Mouse (Mus musculus): ENCODE measurements around the gene Disp2. TPM values are rescaled to one million over a fixed set of nuclear protein-coding genes. Genes with fewer than 3 reads are reported as not detected.

Disp2 gene
- polyA plus RNA-seq, 1 experiment from 2014 or later, result 24.0 TPM

- Histone ChIP-seq H3K4me3 (no peak overlapping the region; the same call in 1 of the 2 replicates), H3K9ac (peak overlapping the region; percentile 51; the same call in 1 of the 2 replicates), H3K9me3 (no peaks in the 10 kb centered on the region), H3K4me2 (replicated peaks) (peak overlapping the region; percentile 52), H3K4me1 (peaks cover 29% of the 10 kb centered on the region), H3K27ac (peak overlapping the region; percentile 94), H3K27me3 (replicated peaks) (peaks cover 4% of the 10 kb centered on the region; the same call in 1 of the 2 replicates), H3K36me3 (no peaks in the 10 kb centered on the region)
- no peak for ATAC-seq (ENCODE audit: low FRiP score, low read depth)
- 81% methylated on average over 12 of the region's 12 CpGs for whole genome bisulfite sequencing
Measured at GRCm38 (mm10) chr2:118761358-118761757, 18.2 kb upstream of the Disp2 start.

- Histone ChIP-seq H3K4me3 (peak within 1 kb of the TSS; percentile 12; the same call in 1 of the 2 replicates), H3K4me1 (peaks cover 29% of the 10 kb centered on the region), H3K4me2 (replicated peaks) (peak within 1 kb of the TSS; percentile 52), H3K9ac (peak within 1 kb of the TSS; percentile 51), H3K36me3 (no peaks in the 10 kb centered on the region), H3K27ac (peak within 1 kb of the TSS; percentile 94), H3K9me3 (no peaks in the 10 kb centered on the region), H3K27me3 (replicated peaks) (peaks cover 4% of the 10 kb centered on the region; the same call in 1 of the 2 replicates)
- ATAC-seq (ENCODE audit: low FRiP score, low read depth), result peak; percentile 75
- WGBS, result 4% methylated on average over 29 of the region's 29 CpGs
Measured at GRCm38 (mm10) chr2:118761906-118762783, 17.4 kb upstream of the Disp2 start, which contains the start of gene Ccdc9b. Gene Ccdc9b (minus strand): TSS chr2:118762661.

- Histone ChIP-seq H3K4me3 (0 out of 2 replicates have a peak overlapping the region, but pooled peaks have one; percentile 12), H3K9me3 (no peaks in the 10 kb centered on the region)
- ATAC-seq (ENCODE audit: low FRiP score, low read depth), result 0 out of 2 replicates have a peak, but pooled peaks have one; percentile 1
Measured at GRCm38 (mm10) chr2:118762784-118763148, 16.8 kb upstream of the Disp2 start.

GRCm38 (mm10) chr2:118763469-118763868 lies 16.1 kb upstream of the Disp2 start:
- Histone ChIP-seq H3K4me1 (peaks cover 29% of the 10 kb centered on the region), H3K4me3 (no peak overlapping the region), H3K36me3 (no peaks in the 10 kb centered on the region), H3K27ac (no peak overlapping the region), H3K4me2 (replicated peaks) (no peak overlapping the region), H3K9me3 (no peaks in the 10 kb centered on the region), H3K27me3 (replicated peaks) (peaks cover 4% of the 10 kb centered on the region; the same call in 1 of the 2 replicates), H3K9ac (no peak overlapping the region)
- 70% methylated on average over 7 of the region's 7 CpGs for WGBS
- no peak for ATAC-seq (ENCODE audit: low FRiP score, low read depth)

More at GRCm38 (mm10) chr2:118762784-118763148, 16.8 kb upstream of the Disp2 start:
- H3K4me2 ChIP-seq (replicated peaks), result peak overlapping the region; percentile 52
- H3K27ac ChIP-seq, result peak overlapping the region; percentile 94
- H3K9ac ChIP-seq, result peak overlapping the region; percentile 51; the same call in 1 of the 2 replicates
- no peaks in the 10 kb centered on the region for H3K36me3 ChIP-seq
- H3K27me3 ChIP-seq (replicated peaks), result peaks cover 4% of the 10 kb centered on the region; the same call in 1 of the 2 replicates
- H3K4me1 ChIP-seq, result peaks cover 29% of the 10 kb centered on the region
- WGBS, result 16% methylated on average over 10 of the region's 10 CpGs

GRCm38 (mm10) chr2:118764094-118764831 lies 15.3 kb upstream of the Disp2 start:
- H3K4me2 ChIP-seq (replicated peaks), result no peak overlapping the region; the same call in 1 of the 2 replicates
- no peaks in the 10 kb centered on the region for H3K9me3 ChIP-seq
- no peak overlapping the region for H3K9ac ChIP-seq
- ATAC-seq (ENCODE audit: low FRiP score, low read depth), result no peak
- peaks cover 4% of the 10 kb centered on the region; the same call in 1 of the 2 replicates for H3K27me3 ChIP-seq (replicated peaks)
- H3K27ac ChIP-seq, result no peak overlapping the region
- no peak overlapping the region for H3K4me3 ChIP-seq
- WGBS, result 26% methylated on average over 11 of the region's 11 CpGs
- H3K4me1 ChIP-seq, result peaks cover 29% of the 10 kb centered on the region
- H3K36me3 ChIP-seq, result no peaks in the 10 kb centered on the region

- WGBS, result 85% methylated on average over 5 of the region's 5 CpGs
- peaks cover 4% of the 10 kb centered on the region; the same call in 1 of the 2 replicates for H3K27me3 ChIP-seq (replicated peaks)
- no peak for ATAC-seq (ENCODE audit: low FRiP score, low read depth)
Measured at GRCm38 (mm10) chr2:118764875-118765274, 14.6 kb upstream of the Disp2 start.

GRCm38 (mm10) chr2:118766041-118767033 lies 13.2 kb upstream of the Disp2 start:
- 80% methylated on average over 10 of the region's 10 CpGs for WGBS
- no peaks in the 10 kb centered on the region; the same call in 1 of the 2 replicates for H3K27me3 ChIP-seq (replicated peaks)
- H3K4me1 ChIP-seq, result peaks cover 23% of the 10 kb centered on the region
- ATAC-seq (ENCODE audit: low FRiP score, low read depth), result no peak
- H3K9me3 ChIP-seq, result no peaks in the 10 kb centered on the region
- H3K4me3 ChIP-seq, result no peak overlapping the region
- no peak overlapping the region for H3K4me2 ChIP-seq (replicated peaks)
- no peak overlapping the region for H3K27ac ChIP-seq
- no peak overlapping the region for H3K9ac ChIP-seq
- H3K36me3 ChIP-seq, result no peaks in the 10 kb centered on the region

More at GRCm38 (mm10) chr2:118764875-118765274, 14.6 kb upstream of the Disp2 start:
- H3K9me3 ChIP-seq, result no peaks in the 10 kb centered on the region
- no peak overlapping the region for H3K4me2 ChIP-seq (replicated peaks)
- no peak overlapping the region for H3K4me3 ChIP-seq
- H3K36me3 ChIP-seq, result no peaks in the 10 kb centered on the region
- H3K4me1 ChIP-seq, result peaks cover 29% of the 10 kb centered on the region
- no peak overlapping the region for H3K9ac ChIP-seq
- no peak overlapping the region for H3K27ac ChIP-seq

GRCm38 (mm10) chr2:118772158-118772874 lies 7.2 kb upstream of the Disp2 start, which contains the start of gene Phgr1:
Gene Phgr1 (plus strand): TSS chr2:118772769.
- WGBS, result 84% methylated on average over 6 of the region's 6 CpGs
- ATAC-seq (ENCODE audit: low FRiP score, low read depth), result no peak

GRCm38 (mm10) chr2:118774536-118774935 lies 5.0 kb upstream of the Disp2 start:
- peaks cover 5% of the 10 kb centered on the region; the same call in 1 of the 2 replicates for H3K4me1 ChIP-seq
- 0 out of 2 replicates have a peak, but pooled peaks cover 2% of the 10 kb centered on the region for H3K27me3 ChIP-seq (replicated peaks)
- H3K27ac ChIP-seq, result no peak overlapping the region
- no peak overlapping the region for H3K9ac ChIP-seq
- H3K4me2 ChIP-seq (replicated peaks), result no peak overlapping the region
- H3K4me3 ChIP-seq, result no peak overlapping the region
- ATAC-seq (ENCODE audit: low FRiP score, low read depth), result no peak
- H3K9me3 ChIP-seq, result no peaks in the 10 kb centered on the region
- 97% methylated on average over 2 of the region's 2 CpGs for WGBS
- H3K36me3 ChIP-seq, result no peaks in the 10 kb centered on the region

More at GRCm38 (mm10) chr2:118772158-118772874, 7.2 kb upstream of the Disp2 start, which contains the start of gene Phgr1:
- Histone ChIP-seq H3K4me3 (no peak within 1 kb of the TSS), H3K9me3 (no peaks in the 10 kb centered on the region), H3K27ac (no peak within 1 kb of the TSS), H3K4me1 (no peaks in the 10 kb centered on the region), H3K36me3 (no peaks in the 10 kb centered on the region), H3K4me2 (replicated peaks) (no peak within 1 kb of the TSS), H3K27me3 (replicated peaks) (0 out of 2 replicates have a peak, but pooled peaks cover 2% of the 10 kb centered on the region), H3K9ac (no peak within 1 kb of the TSS)

GRCm38 (mm10) chr2:118775396-118775795 lies 4.1 kb upstream of the Disp2 start:
- no peak overlapping the region for H3K9ac ChIP-seq
- 0 out of 2 replicates have a peak, but pooled peaks cover 2% of the 10 kb centered on the region for H3K27me3 ChIP-seq (replicated peaks)
- H3K27ac ChIP-seq, result no peak overlapping the region
- WGBS, result 55% methylated on average over 1 of the region's 1 CpGs
- H3K4me3 ChIP-seq, result no peak overlapping the region
- no peak for ATAC-seq (ENCODE audit: low FRiP score, low read depth)
- H3K4me2 ChIP-seq (replicated peaks), result no peak overlapping the region
- no peaks in the 10 kb centered on the region for H3K9me3 ChIP-seq
- H3K4me1 ChIP-seq, result peaks cover 5% of the 10 kb centered on the region; the same call in 1 of the 2 replicates
- H3K36me3 ChIP-seq, result no peaks in the 10 kb centered on the region
